Mouse (Mus musculus): ENCODE measurements around the gene Ubtf.

Ubtf gene

DNA sequence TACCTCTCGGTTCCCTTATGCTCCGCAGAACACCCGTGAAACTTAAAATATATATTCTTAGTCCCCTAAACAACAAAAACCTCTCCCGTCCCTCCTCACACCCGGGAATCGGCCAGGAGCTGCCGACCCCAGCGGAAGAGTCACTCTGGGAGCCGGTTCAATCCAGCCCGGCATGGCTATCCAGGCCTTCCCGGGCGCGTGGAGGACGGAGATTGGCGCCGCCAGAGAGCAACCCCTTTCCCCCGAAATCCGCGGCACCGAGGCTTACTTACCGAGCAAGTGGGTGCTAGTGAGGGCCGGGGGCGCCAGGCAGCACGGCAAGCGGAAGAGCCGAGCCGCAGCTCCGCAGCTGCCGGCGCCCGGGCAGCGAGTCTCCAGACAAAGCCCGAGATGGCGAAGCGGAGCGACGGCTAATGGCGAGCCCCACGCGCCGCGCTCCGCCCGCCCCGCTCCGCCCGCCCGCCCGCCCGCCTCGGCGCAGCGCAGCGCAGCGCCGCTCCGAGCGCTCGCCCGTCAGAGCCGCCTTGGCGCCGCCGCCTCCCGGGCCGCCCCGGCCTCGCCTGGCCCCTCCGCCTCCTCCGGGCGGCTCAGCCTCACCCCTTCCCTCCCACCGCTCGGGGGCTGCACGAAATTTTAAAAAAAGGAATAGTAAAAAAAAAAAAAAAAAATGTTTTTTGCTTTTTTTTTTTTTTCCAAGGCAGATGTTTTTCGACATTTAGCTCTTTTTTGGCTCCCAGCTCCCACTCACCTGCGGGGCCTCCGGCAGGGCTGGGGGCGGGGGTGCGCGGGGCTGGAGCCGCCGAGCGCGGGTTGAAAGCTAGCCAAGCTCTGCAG lies 749 bp downstream of the Ubtf start:
- no peak for DNase-seq (ENCODE audit: low read depth, low spot score)

GRCm38 (mm10) chr11:102317901-102318575 lies 1.5 kb downstream of the Ubtf start:
- DNase-seq (ENCODE audit: low read depth, low spot score), result peak; percentile 62

GRCm38 (mm10) chr11:102317298-102317900 lies 2.1 kb downstream of the Ubtf start:
- DNase-seq (ENCODE audit: low read depth, low spot score), result peak; percentile 58

GRCm38 (mm10) chr11:102316572-102317297 lies 2.8 kb downstream of the Ubtf start:
- peak; percentile 76 for DNase-seq (ENCODE audit: low read depth, low spot score)

GRCm38 (mm10) chr11:102315690-102316571 lies 3.6 kb downstream of the Ubtf start:
- no peak for DNase-seq (ENCODE audit: low read depth, low spot score)

DNA sequence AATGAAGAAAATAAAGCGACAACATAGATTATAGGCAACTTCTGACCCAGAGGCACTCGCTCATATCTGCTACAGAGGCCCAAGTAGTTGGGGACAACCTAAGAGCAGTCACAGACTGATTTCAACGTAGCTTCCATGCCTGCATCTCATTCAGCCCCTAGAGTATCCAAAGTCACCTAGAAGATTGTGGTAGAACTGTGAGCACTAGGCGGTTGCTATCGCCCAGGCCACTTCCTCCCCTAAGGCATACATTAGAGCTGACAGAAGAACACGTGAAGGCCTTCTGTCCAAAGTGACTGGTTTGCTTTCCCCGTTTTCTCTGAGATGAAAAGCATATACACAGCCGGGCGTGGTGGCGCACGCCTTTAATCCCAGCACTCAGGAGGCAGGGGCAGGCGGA lies 5.2 kb downstream of the Ubtf start:
- DNase-seq (ENCODE audit: low read depth, low spot score), result no peak

- DNase-seq (ENCODE audit: low read depth, low spot score), result no peak
Measured at GRCm38 (mm10) chr11:102312586-102312985, 7.0 kb downstream of the Ubtf start.

DNA sequence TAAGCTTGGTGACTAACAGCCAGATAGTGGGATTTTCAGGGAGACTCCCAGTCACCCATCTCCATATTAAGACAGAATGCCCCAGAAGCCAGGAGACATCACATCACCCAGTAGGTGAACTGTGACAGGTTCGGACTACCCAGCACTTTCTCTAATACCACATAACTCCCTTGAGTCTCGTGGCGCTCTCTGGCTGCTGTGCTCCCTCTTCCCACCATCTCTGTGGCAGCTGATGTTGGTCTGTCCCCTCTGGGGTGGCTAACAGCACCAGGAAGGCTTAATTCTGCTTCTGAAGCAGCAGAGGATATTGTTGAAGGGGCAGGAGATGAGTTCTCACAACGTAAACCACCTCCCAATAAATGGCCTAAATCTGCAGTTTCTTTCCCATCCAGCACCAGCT lies 7.6 kb downstream of the Ubtf start:
- no peak for DNase-seq (ENCODE audit: low read depth, low spot score)

- DNase-seq (ENCODE audit: low read depth, low spot score), result no peak
Measured at GRCm38 (mm10) chr11:102310768-102311695, 8.5 kb downstream of the Ubtf start.

- DNase-seq (ENCODE audit: low read depth, low spot score), result no peak
Measured at GRCm38 (mm10) chr11:102309821-102310617, 9.5 kb downstream of the Ubtf start.

DNA sequence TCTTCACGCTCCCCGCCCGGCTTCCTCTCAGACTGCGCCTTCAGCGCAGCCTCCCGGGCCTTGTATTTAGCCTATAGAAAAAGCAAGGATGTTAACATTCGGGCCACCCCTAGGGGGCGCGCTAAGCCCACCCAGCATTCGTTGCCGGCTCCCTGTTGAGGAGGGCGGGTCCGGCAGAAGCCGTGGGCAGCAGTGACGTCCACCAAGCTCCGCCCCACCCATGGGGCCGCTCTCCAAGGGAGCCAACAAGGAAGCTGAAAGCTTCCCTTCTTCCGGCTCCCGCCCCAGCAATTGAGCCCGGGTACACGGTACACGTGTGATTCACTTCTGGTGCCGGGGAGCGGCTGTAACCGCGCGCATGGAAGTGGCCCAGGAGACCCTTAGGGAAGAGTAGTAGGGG lies 10.6 kb downstream of the Ubtf start:
- peak; percentile 97 for DNase-seq (ENCODE audit: low read depth, low spot score)

- DNase-seq (ENCODE audit: low read depth, low spot score), result no peak
Measured at GRCm38 (mm10) chr11:102308104-102308503, 11.4 kb downstream of the Ubtf start.

GRCm38 (mm10) chr11:102305359-102305758 lies 14.2 kb downstream of the Ubtf start:
- no peak for DNase-seq (ENCODE audit: low read depth, low spot score)

- DNase-seq (ENCODE audit: low read depth, low spot score), result no peak
Measured at GRCm38 (mm10) chr11:102304141-102304540, 15.4 kb downstream of the Ubtf start.

DNA sequence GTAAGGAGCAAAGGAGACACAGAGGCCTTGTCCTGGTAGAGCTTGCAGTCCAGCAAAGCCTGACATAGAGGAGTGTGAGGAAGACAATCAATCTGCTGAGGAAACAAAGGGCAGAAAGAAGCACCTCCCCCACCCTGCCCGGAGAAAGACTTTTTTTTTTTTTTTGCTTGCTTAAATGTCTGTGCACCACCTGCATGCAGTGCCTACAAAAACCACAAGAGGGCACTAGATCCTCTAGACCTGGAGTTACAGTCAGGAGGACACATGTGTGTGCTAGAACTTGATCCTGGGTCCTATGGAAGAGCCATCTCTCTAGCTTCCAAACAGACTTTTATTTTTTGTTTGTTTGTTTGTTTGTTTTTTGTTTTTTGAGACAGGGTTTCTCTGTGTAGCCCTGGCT lies 19.7 kb downstream of the Ubtf start:
- peak; percentile 74 for DNase-seq (ENCODE audit: low read depth, low spot score)

- DNase-seq (ENCODE audit: low read depth, low spot score), result no peak
Measured at GRCm38 (mm10) chr11:102297577-102298556, 21.7 kb downstream of the Ubtf start.
